Mouse (Mus musculus): ENCODE results near the gene Bglap2. TPM values are rescaled to one million over a fixed set of nuclear protein-coding genes. Genes with fewer than 3 reads are reported as not detected.
"Not testable (repeated sequence)": the region's sequence is repeated elsewhere in the genome, so short reads cannot be mapped to it uniquely, and the experiment has no call there.

Gene Bglap2
- polyA plus RNA-seq, 1 experiment from 2014 or later: not detected

DNA sequence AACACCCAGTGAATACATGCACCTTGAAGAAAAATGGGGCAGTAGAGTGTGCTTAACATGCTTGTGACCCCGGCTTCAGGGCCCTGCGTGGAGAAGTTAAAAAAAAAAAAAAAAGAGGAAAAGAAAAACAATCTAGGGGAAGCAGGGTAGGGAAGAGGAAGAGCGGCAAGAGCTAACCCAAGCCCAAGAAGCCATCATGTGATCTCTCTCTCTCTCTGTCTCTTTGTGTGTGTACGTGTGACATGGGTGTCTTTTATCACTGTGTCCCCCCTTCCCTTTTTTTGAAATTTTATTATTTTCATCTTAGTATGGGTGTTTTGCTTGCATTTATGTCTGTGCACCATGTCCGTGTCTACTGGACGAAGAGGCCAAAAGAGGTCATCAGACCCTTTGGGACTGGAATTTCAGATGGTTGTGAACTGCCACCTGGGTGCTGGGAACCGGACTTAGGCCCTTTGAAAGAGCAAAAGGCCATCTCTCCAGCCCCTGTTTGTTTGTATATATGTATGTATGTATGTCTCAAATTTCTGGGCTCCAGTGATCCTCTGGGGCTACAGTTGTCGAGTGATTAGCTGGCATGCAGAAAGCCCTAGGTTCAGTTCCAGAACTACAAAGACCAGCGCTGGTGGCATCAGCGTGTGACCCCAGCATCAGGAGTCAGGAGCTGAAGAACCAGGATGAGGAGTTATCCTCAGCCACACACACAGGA lies 25.2 kb upstream of the Bglap2 start:
- ATAC-seq (ENCODE audit: low FRiP score) (no peak), DNase-seq (ENCODE audit: low spot score) (no peak)
- Histone ChIP-seq H3K9me3 (ENCODE audit: control insufficient read depth, low read length) (no peaks in the 10 kb centered on the region), H3K27ac (ENCODE audit: low read depth, low read length) (no peak overlapping the region), H3K36me3 (ENCODE audit: control insufficient read depth, insufficient read depth, low read length) (0 out of 2 replicates have a peak, but pooled peaks cover 2% of the 10 kb centered on the region), H3K4me1 (replicated peaks; ENCODE audit: control insufficient read depth, insufficient read depth, low read length) (peaks cover 1% of the 10 kb centered on the region; the same call in 1 of the 2 replicates), H3K9ac (ENCODE audit: low read depth, low read length) (no peak overlapping the region), H3K27me3 (ENCODE audit: control insufficient read depth, insufficient read depth, low read length) (no peaks in the 10 kb centered on the region), H3K4me2 (replicated peaks; ENCODE audit: low read depth, low read length) (no peak overlapping the region), H3K4me3 (ENCODE audit: low read depth, low read length) (no peak overlapping the region)
- 94% methylated on average over 10 of the region's 10 CpGs for WGBS

- Histone ChIP-seq H3K27me3 (ENCODE audit: control insufficient read depth, insufficient read depth, low read length) (no peaks in the 10 kb centered on the region), H3K9ac (ENCODE audit: low read depth, low read length) (no peak overlapping the region), H3K9me3 (ENCODE audit: control insufficient read depth, low read length) (no peaks in the 10 kb centered on the region), H3K4me1 (replicated peaks; ENCODE audit: control insufficient read depth, insufficient read depth, low read length) (no peaks in the 10 kb centered on the region), H3K4me3 (ENCODE audit: low read depth, low read length) (no peak overlapping the region), H3K4me2 (replicated peaks; ENCODE audit: low read depth, low read length) (no peak overlapping the region), H3K27ac (ENCODE audit: low read depth, low read length) (no peak overlapping the region), H3K36me3 (ENCODE audit: control insufficient read depth, insufficient read depth, low read length) (no peaks in the 10 kb centered on the region)
- no peak for DNase-seq (ENCODE audit: low spot score)
- no peak for ATAC-seq (ENCODE audit: low FRiP score)
- 67% methylated on average over 2 of the region's 2 CpGs for WGBS
Measured at GRCm38 (mm10) chr3:88398666-88399065, 20.2 kb upstream of the Bglap2 start.

- no peaks in the 10 kb centered on the region for H3K36me3 ChIP-seq (ENCODE audit: control insufficient read depth, insufficient read depth, low read length)
- ATAC-seq (ENCODE audit: low FRiP score) (no peak), DNase-seq (ENCODE audit: low spot score) (no peak)
- no peak overlapping the region for H3K4me2 ChIP-seq (replicated peaks; ENCODE audit: low read depth, low read length)
- WGBS: 93% methylated on average over 8 of the region's 8 CpGs
- H3K4me3 ChIP-seq (ENCODE audit: low read depth, low read length): no peak overlapping the region
- no peaks in the 10 kb centered on the region for H3K4me1 ChIP-seq (replicated peaks; ENCODE audit: control insufficient read depth, insufficient read depth, low read length)
- no peak overlapping the region for H3K27ac ChIP-seq (ENCODE audit: low read depth, low read length)
- no peaks in the 10 kb centered on the region for H3K9me3 ChIP-seq (ENCODE audit: control insufficient read depth, low read length)
- no peak overlapping the region for H3K9ac ChIP-seq (ENCODE audit: low read depth, low read length)
- no peaks in the 10 kb centered on the region for H3K27me3 ChIP-seq (ENCODE audit: control insufficient read depth, insufficient read depth, low read length)
Measured at GRCm38 (mm10) chr3:88395742-88396141, 17.2 kb upstream of the Bglap2 start.

DNA sequence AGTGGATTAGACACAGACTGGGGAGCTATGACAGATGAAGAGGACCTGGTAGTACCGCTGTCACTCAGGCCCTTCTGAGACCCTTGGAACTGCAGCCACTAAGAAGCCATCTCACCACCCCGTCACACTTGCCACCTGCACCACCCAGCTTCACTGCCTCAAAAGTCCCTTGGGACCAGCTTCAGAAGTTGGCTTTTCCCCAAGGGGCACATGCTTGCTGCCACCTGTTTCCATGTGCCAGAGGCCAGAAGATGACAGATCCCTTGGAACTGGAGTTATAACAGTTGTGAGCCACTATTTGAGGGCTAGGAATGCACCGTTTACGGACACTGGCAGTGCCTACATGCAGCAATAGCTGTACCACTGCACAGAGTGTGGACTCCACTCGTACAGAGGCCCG lies 16.8 kb upstream of the Bglap2 start:
- H3K36me3 ChIP-seq (ENCODE audit: control insufficient read depth, insufficient read depth, low read length): no peaks in the 10 kb centered on the region
- no peaks in the 10 kb centered on the region for H3K9me3 ChIP-seq (ENCODE audit: control insufficient read depth, low read length)
- ATAC-seq (ENCODE audit: low FRiP score): no peak
- no peak overlapping the region for H3K4me2 ChIP-seq (replicated peaks; ENCODE audit: low read depth, low read length)
- no peak overlapping the region for H3K9ac ChIP-seq (ENCODE audit: low read depth, low read length)
- 95% methylated on average over 6 of the region's 6 CpGs for WGBS
- no peak overlapping the region for H3K4me3 ChIP-seq (ENCODE audit: low read depth, low read length)
- no peaks in the 10 kb centered on the region for H3K27me3 ChIP-seq (ENCODE audit: control insufficient read depth, insufficient read depth, low read length)
- no peak for DNase-seq (ENCODE audit: low spot score)
- no peak overlapping the region for H3K27ac ChIP-seq (ENCODE audit: low read depth, low read length)
- no peaks in the 10 kb centered on the region for H3K4me1 ChIP-seq (replicated peaks; ENCODE audit: control insufficient read depth, insufficient read depth, low read length)

DNA sequence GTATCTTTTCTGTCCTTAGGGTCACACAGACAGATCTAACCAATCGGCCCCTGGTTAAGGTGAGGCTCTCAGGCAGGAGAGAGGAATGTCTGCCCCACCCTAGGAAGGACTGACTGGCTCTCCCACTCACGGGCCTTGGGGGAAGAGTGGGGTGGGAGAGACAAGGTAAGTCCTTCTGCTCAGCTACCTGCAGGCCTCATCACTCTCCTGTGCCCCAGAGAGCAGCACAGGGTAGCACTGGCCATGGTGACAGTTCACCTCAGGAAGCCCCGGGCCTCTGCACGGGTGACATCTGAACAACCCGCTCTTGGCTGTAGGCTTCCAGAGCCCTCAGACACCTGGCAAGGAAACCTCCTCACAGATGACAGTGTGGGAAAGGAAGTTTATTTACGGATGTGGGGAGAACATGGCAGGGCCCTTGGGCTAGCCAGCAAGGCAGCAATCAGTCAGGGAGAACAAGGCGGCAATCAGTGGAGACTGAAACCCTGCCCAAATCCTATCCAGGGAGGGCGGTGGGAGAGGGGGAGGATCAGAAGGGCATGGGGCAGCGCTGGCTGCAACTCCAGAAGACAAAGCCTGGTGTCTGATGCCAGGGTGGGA lies 15.4 kb upstream of the Bglap2 start:
- ATAC-seq (ENCODE audit: low FRiP score) (no peak), DNase-seq (ENCODE audit: low spot score) (no peak)
- H3K4me1 ChIP-seq (replicated peaks; ENCODE audit: control insufficient read depth, insufficient read depth, low read length): no peaks in the 10 kb centered on the region
- H3K27me3 ChIP-seq (ENCODE audit: control insufficient read depth, insufficient read depth, low read length): no peaks in the 10 kb centered on the region
- no peak overlapping the region for H3K4me2 ChIP-seq (replicated peaks; ENCODE audit: low read depth, low read length)
- H3K9ac ChIP-seq (ENCODE audit: low read depth, low read length): no peak overlapping the region
- no peak overlapping the region for H3K27ac ChIP-seq (ENCODE audit: low read depth, low read length)
- 92% methylated on average over 9 of the region's 9 CpGs for WGBS
- no peaks in the 10 kb centered on the region for H3K36me3 ChIP-seq (ENCODE audit: control insufficient read depth, insufficient read depth, low read length)
- H3K4me3 ChIP-seq (ENCODE audit: low read depth, low read length): no peak overlapping the region
- no peaks in the 10 kb centered on the region for H3K9me3 ChIP-seq (ENCODE audit: control insufficient read depth, low read length)

DNA sequence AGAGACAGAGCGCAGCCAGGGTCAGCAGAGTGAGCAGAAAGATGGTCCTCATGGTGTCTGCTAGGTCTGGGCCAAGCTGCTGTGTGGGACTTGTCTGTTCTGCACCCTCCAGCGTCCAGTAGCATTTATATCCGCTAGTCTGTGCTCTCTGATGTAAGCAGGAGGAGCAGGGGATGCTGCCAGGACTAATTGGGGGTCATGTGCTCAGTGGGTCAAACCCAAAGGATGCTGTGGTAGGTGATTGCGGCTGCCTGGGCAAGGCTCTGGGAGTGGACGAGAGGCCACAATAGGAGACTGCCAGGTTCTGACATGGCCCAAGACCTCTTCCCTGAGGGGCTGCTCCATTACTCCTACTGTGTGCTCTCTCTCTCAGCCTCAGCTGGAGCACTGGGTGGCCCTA lies 5.9 kb upstream of the Bglap2 start, which contains the start of gene Bglap:
Gene Bglap, minus strand, starts transcription at position 101 of the 400 bp plus-strand sequence.
- Histone ChIP-seq H3K27me3 (ENCODE audit: control insufficient read depth, insufficient read depth, low read length) (no peaks in the 10 kb centered on the region), H3K9ac (ENCODE audit: low read depth, low read length) (no peak within 1 kb of the TSS), H3K4me3 (ENCODE audit: low read depth, low read length) (no peak within 1 kb of the TSS), H3K9me3 (ENCODE audit: control insufficient read depth, low read length) (no peaks in the 10 kb centered on the region), H3K4me1 (replicated peaks; ENCODE audit: control insufficient read depth, insufficient read depth, low read length) (no peaks in the 10 kb centered on the region), H3K36me3 (ENCODE audit: control insufficient read depth, insufficient read depth, low read length) (no peaks in the 10 kb centered on the region), H3K4me2 (replicated peaks; ENCODE audit: low read depth, low read length) (no peak within 1 kb of the TSS), H3K27ac (ENCODE audit: low read depth, low read length) (no peak within 1 kb of the TSS)
- DNase-seq (ENCODE audit: low spot score) (no peak), ATAC-seq (ENCODE audit: low FRiP score) (no peak)
- WGBS: 84% methylated on average over 5 of the region's 5 CpGs

DNA sequence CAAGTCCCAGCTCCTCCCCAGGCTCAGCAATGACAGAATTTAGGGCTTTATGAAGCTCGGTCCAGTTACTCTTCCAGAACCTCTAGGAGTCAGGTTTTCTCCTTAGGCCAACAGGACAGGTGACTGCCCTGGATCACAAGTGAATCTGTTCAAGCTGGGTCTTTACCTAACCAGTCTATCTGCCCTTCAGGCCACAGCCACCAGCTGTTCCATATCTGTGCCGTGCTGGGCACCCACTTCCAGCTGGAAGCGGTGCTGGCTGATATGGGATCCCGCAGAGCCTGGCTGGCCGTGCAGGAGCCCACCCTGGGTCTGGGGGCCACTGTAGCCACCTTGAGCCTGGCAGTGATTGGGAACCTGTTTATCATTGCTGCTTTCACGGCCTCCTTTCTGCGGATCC lies 3.9 kb upstream of the Bglap2 start:
- not testable (repeated sequence) for H3K9ac ChIP-seq (ENCODE audit: low read depth, low read length); H3K4me3 ChIP-seq (ENCODE audit: low read depth, low read length); H3K4me1 ChIP-seq (replicated peaks; ENCODE audit: control insufficient read depth, insufficient read depth, low read length); H3K36me3 ChIP-seq (ENCODE audit: control insufficient read depth, insufficient read depth, low read length); H3K27ac ChIP-seq (ENCODE audit: low read depth, low read length); H3K27me3 ChIP-seq (ENCODE audit: control insufficient read depth, insufficient read depth, low read length); H3K4me2 ChIP-seq (replicated peaks; ENCODE audit: low read depth, low read length); DNase-seq (ENCODE audit: low spot score); H3K9me3 ChIP-seq (ENCODE audit: control insufficient read depth, low read length)
- 0 out of 2 replicates have a peak, but pooled peaks have one; percentile 26 for ATAC-seq (ENCODE audit: low FRiP score)
- 36% methylated on average over 1 of the region's 7 CpGs for WGBS

- DNase-seq (ENCODE audit: low spot score): peak; percentile 79
- H3K9ac ChIP-seq (ENCODE audit: low read depth, low read length): peak overlapping the region; percentile 34
- not testable (repeated sequence) for H3K4me1 ChIP-seq (replicated peaks; ENCODE audit: control insufficient read depth, insufficient read depth, low read length); H3K27me3 ChIP-seq (ENCODE audit: control insufficient read depth, insufficient read depth, low read length); H3K36me3 ChIP-seq (ENCODE audit: control insufficient read depth, insufficient read depth, low read length); H3K9me3 ChIP-seq (ENCODE audit: control insufficient read depth, low read length); H3K27ac ChIP-seq (ENCODE audit: low read depth, low read length)
- H3K4me2 ChIP-seq (replicated peaks; ENCODE audit: low read depth, low read length): peak overlapping the region; percentile 35
- 7% methylated on average over 17 of the region's 22 CpGs for WGBS
- peak; percentile 91 for ATAC-seq (ENCODE audit: low FRiP score)
- 0 out of 2 replicates have a peak overlapping the region, but pooled peaks have one; percentile 16 for H3K4me3 ChIP-seq (ENCODE audit: low read depth, low read length)
Measured at GRCm38 (mm10) chr3:88381389-88382315, 3.2 kb upstream of the Bglap2 start.

Data from hindbrain, embryonic 11.5 days (tissue).